Mouse (Mus musculus): ENCODE measurements around the gene Spatc1l.

Gene Spatc1l

GRCm38 (mm10) chr10:76561972-76562371, at the start of gene Spatc1l:
Gene Spatc1l (plus strand): TSS chr10:76562272.
- DNase-seq (ENCODE audit: low spot score in 2 of 2) = no peak

GRCm38 (mm10) chr10:76512965-76513583, 49.0 kb upstream of the Spatc1l start:
- peak; percentile 21 to 44 for DNase-seq (ENCODE audit: low spot score in 2 of 2)

GRCm38 (mm10) chr10:76530922-76531321, 31.1 kb upstream of the Spatc1l start:
- no peak for DNase-seq (ENCODE audit: low spot score in 2 of 2)

GRCm38 (mm10) chr10:76531375-76531774, 30.7 kb upstream of the Spatc1l start, which contains the start of gene Lss:
Gene Lss (plus strand): TSS chr10:76531588.
- DNase-seq (ENCODE audit: low spot score in 2 of 2) = peak; percentile 96 to 98

GRCm38 (mm10) chr10:76531828-76532227, 30.2 kb upstream of the Spatc1l start:
- no peak for DNase-seq (ENCODE audit: low spot score in 2 of 2)

GRCm38 (mm10) chr10:76535526-76535925, 26.5 kb upstream of the Spatc1l start:
- no peak for DNase-seq (ENCODE audit: low spot score in 2 of 2)

- DNase-seq (ENCODE audit: low spot score in 2 of 2) = no peak
Measured at GRCm38 (mm10) chr10:76537619-76538018, 24.5 kb upstream of the Spatc1l start.

GRCm38 (mm10) chr10:76541336-76542085, 20.6 kb upstream of the Spatc1l start:
- DNase-seq (ENCODE audit: low spot score in 2 of 2) = no peak

- DNase-seq (ENCODE audit: low spot score in 2 of 2) = no peak
Measured at GRCm38 (mm10) chr10:76542636-76543375, 19.3 kb upstream of the Spatc1l start.

GRCm38 (mm10) chr10:76546566-76546965, 15.5 kb upstream of the Spatc1l start:
- DNase-seq (ENCODE audit: low spot score in 2 of 2) = no peak

GRCm38 (mm10) chr10:76548218-76548617, 13.9 kb upstream of the Spatc1l start:
- DNase-seq (ENCODE audit: low spot score in 2 of 2) = no peak

GRCm38 (mm10) chr10:76550458-76550857, 11.6 kb upstream of the Spatc1l start:
- DNase-seq (ENCODE audit: low spot score in 2 of 2) = no peak

GRCm38 (mm10) chr10:76551556-76551955, 10.5 kb upstream of the Spatc1l start:
- DNase-seq (ENCODE audit: low spot score in 2 of 2) = no peak

- DNase-seq (ENCODE audit: low spot score in 2 of 2) = no peak
Measured at GRCm38 (mm10) chr10:76554061-76554460, 8.0 kb upstream of the Spatc1l start.

- no peak for DNase-seq (ENCODE audit: low spot score in 2 of 2)
Measured at GRCm38 (mm10) chr10:76569996-76570685, 8.1 kb downstream of the Spatc1l start.

- DNase-seq (ENCODE audit: low spot score in 2 of 2) = no peak
Measured at GRCm38 (mm10) chr10:76571070-76571469, 9.0 kb downstream of the Spatc1l start.

- no peak for DNase-seq (ENCODE audit: low spot score in 2 of 2)
Measured at GRCm38 (mm10) chr10:76572151-76572550, 10.1 kb downstream of the Spatc1l start.

- no peak for DNase-seq (ENCODE audit: low spot score in 2 of 2)
Measured at GRCm38 (mm10) chr10:76575374-76575773, 13.3 kb downstream of the Spatc1l start, which contains the start of gene Ftcd. Gene Ftcd (plus strand): TSS chr10:76575648.

GRCm38 (mm10) chr10:76576920-76577319, 14.8 kb downstream of the Spatc1l start:
- DNase-seq (ENCODE audit: low spot score in 2 of 2) = no peak

GRCm38 (mm10) chr10:76584138-76584537, 22.1 kb downstream of the Spatc1l start:
- DNase-seq (ENCODE audit: low spot score in 2 of 2) = no peak

GRCm38 (mm10) chr10:76586190-76586589, 24.1 kb downstream of the Spatc1l start:
- no peak for DNase-seq (ENCODE audit: low spot score in 2 of 2)

GRCm38 (mm10) chr10:76590197-76590596, 28.1 kb downstream of the Spatc1l start:
- no peak for DNase-seq (ENCODE audit: low spot score in 2 of 2)

Measured in frontal cortex, postnatal 36 days (tissue).